Mouse (Mus musculus): Measurements from ENCODE around the gene Aoc3.
"Not testable (repeated sequence)": the region's sequence is repeated elsewhere in the genome, so short reads cannot be mapped to it uniquely, and the experiment has no call there.

Aoc3 gene

DNA sequence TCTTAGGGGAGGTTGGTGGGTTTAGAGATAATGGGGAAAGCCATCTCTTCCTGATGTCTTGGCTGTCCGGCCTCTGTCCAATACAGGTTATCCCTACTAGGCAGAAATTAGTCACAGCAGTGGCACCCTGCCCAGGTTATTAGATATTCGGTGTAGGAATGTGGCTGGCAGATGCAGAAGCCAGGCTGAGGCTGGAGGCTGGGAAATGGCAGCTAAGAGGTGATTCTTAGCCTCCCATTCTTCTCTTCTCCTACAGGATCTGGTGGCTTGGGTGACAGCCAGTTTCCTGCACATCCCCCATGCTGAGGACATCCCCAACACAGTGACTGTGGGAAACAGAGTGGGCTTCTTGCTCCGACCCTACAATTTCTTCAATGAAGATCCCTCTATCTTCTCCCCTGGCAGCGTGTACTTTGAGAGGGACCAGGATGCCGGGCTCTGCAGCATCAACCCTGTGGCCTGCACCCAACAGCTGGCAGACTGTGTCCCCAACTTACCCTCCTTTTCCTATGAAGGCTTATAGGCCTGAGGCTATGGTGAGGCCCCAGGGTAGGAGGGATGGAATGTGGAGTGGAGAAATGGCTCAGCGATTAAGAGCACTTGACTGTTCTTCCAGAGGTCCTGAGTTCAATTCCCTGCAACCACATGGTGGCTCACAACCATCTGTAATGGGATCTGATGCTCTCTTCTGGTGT lies 1.3 kb upstream of the Aoc3 start:
- DNase-seq = peak in 1 of 2 experiments; percentile 40

DNA sequence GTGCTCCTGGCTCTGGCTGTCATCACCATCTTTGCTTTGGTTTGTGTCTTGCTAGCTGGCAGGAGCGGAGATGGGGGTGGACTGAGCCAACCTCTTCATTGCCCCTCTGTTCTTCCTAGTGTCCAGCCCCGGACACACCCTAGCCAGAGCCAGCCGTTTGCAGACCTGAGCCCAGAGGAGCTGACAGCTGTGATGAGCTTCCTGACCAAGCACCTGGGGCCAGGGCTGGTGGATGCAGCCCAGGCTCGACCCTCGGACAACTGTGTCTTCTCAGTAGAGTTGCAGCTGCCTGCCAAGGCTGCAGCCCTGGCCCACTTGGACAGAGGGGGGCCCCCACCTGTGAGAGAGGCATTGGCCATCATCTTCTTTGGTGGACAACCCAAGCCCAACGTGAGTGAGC lies 556 bp downstream of the Aoc3 start:
- DNase-seq = not testable (repeated sequence)

DNA sequence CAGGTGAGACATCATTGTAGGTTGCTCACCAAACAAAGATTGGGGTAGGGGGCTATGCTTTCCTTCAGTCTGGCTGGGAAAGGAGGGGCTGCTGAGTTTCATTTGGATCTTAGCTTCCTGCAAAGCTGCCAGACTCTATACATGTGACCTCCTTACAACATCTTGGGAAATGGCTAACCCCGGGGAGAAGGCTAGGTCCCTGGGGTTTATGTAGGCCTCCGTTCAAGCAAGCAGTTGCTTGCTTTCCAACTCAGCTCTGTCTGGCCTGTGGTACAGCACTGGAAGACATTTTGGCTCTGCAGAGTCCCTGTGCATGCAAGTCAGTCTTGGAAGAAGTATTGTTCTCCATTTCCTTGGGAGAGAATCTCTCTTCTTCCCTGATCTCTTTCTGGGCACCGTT lies 2.1 kb downstream of the Aoc3 start:
- no peak for DNase-seq

DNA sequence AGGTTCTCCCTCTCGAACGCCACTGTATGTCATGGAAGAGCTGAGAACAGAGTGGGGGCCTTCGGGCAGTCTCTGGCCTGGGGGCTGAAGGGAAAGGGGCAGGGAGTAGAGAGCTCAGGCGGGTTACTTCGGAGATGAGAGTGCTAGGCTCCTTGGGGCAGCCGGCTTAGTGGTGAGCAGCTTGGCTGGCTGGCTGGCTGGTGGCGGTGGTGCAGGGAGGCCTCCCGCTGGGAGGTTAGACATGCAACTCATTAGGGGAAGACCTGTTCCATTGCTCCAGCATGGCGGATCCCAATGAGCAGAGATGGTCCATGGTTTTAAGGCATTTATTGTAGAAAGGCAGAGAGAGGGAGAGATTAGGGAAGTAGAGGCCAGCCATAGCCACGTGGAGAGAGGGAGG lies 3.6 kb downstream of the Aoc3 start:
- DNase-seq = no peak

DNA sequence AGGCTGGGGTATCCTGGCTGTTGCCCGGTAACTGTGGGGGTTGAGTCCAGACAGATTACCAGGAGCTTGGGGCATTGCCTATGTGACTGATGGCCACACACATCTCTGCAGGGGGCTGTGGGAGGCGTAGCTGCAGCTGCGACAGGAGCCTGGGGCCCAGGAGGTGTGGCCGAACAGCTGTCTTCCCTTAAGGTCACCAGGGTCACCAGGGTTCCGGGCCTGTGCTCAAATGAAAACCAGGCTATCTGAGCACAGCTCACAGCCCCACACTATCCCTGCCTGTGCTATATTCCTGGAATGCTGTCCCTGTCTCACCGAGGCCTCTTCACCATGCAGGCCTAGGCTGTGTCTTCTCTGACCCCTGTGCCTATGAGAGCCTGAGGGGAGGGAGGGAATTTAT lies 4.1 kb downstream of the Aoc3 start:
- no peak for DNase-seq

DNA sequence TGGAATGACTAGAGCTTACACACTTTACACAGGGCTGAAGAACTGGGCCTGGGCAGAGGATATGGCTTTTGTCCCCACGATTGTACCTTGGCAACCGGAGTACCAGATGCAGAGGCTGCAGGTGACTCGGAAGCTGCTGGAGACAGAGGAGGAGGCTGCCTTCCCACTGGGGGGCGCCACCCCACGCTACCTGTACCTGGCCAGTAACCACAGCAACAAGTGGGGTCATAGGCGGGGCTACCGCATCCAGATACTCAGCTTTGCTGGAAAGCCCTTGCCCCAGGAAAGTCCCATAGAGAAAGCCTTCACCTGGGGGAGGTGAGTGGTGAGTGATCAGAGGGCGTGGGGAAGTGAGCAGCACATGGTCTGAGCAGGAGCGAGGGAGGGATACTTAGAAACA lies 5.3 kb downstream of the Aoc3 start:
- DNase-seq = no peak

DNA sequence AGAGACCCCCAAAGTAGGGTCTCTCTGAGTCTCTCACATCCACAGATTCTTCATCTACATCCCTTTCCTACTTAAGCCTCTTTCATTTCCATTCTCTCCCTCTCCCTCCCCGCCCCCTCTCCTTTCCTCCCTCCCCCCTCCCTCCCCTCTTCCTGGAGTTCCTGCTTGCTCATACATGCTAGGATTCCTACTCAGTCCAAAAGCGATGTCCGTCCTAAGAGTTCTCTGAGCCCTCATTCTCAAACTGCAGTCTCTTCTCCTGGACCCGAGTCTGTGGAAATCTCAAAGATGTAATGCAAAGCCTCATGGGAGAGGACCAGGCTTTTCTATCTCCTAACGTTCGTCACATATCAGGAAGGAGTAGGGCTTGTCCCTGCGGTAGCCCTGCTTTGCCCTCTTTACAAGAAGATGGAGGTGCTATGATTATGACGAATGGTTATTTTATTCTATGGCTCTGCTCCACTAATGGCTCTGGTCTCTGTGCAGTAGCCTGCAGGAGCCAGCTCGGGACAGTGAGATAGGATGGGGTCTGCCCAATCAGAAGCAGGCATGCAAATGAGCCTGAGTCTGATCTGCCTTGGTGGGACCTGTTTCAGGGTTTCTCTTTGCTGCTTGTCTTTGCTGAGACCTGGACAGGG lies 7.8 kb downstream of the Aoc3 start:
- DNase-seq = peak; percentile 59 to 65

DNA sequence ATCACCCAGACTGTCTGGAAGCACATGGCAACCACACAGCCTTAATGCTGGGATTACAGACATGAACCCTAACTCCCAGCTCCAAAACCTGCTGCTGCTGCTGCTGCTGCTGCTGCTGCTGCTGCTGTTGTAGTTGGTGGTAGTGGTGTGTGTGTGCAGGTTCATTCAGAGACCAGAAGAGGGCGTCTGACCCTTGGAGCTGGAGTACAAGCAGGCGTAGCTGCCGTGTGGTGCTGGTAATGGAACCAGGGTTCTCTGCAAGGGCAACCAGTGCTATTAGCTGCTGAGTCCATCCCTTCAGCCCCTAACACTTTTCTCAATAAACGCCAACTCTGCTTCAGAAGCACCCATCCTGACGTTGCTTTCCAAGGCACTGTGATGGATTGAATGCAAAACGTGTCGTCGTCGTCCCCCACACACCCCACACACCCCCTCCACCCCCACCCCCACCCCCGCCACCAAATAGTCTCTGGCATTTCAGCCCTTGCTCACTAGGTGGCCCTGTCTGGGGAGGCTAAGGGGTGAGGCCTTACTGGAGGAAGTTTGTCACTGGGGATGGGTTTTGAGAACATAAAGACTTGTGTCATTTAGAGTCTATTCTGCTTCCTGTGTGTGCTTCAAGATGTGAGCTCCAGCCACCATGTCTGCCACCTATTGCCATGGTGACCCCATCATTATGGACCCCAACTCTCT lies 16.8 kb downstream of the Aoc3 start:
- DNase-seq = no peak

DNA sequence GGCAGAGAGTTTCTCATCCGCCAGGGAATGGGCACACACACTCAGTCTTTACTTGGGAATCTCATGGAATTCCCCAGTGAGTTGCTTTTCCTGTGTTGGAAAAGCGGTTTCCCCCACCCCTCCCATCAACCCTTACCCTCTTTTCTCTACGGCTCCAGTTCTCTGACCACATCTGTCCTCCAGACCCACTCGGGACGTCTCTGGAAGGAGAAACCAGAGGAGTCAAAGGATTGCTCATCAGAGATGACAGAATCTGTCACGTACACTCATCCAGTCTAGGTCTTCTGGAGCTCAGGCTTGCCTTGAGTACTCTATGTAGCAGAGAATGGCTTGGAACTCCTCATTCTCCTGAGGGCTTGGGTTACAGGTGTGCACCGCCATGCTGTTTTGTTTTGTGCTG lies 18.4 kb downstream of the Aoc3 start:
- no peak for DNase-seq

DNA sequence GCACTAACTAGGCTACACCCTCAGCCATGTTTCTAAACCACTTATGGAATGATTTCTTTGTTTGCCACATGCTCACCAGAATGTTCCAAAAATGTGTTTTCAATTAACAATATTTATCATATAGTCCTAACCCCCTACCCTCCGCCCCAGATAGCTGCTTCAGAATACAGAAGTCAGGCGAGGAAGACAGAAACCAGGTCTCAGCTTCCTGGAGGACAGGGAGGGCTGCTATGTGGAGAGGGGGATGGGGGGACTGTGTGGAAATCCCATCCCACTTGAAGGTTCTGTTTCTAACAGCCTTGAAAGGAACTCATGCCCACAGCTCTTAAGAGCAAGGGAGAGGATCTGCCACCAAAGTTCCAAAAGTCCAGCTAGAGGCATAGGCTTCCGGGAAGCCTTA lies 18.8 kb downstream of the Aoc3 start:
- no peak for DNase-seq

DNA sequence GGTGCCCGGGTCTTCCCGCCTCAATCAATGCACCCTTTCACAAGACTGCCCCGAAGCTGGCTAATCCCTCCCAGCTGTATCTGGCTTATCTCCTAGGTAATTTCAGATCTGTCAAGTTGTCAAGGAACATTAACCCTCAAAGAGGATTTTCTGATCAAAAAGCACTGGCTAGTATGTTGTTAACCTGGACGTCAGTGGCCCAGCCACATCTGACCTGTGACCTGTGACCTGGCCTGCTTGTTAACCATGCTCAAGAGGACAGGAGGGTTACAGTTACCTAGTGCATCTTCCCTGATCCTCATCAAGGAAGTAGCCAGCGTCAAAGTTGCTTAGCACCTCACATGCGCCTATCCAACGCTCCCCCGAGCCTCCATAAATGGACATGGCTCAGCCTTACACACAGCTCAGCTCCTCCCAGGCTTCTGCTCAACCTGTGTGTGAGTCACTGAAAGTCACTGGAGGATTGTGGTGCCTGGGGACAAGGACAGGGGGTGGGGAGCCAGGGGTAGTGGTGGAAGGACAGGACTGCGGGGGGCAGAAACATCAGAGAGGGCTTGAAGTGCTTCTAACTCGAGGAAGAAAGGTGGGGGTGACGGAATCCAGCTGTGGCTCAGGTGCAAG lies 20.8 kb downstream of the Aoc3 start:
- no peak for DNase-seq

DNA sequence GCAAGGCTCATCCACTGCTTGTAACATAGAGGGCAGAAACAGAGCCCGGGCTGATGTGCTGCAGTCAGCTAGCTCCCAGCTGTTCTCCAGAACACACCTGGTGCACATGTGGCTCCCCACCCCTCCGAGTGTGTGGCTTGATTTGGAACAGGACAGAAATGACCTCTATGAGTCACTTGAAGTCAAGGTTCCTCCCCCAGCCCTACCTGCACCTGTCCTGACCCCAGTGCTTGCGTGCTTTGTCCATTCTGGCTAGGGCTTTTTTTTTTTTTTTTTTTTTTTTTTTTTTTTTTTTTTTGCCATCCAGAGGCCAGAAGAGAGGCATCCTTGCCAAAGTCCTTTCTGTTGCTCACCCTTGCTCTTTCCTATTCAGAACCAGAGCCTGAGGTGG lies 21.3 kb downstream of the Aoc3 start:
- no peak for DNase-seq

DNA sequence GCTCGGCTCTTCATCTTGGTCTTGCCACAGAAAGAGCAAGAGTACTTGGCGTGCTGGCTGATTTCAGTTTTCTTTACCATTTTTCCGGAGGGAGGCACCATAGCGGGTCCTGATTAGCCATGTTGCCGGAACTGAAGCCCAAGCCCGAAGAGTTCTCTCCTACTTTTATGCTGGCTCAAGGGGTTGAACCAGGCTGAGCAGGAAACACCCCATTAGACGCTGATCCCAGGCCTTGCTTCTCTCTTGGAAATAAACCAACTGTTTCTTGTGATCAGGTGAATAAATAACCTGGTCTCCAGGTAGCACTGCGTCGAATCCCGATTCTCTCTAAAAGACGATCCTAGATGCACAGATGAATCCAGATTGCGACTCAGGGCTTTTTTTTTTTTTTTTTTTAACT lies 23.0 kb downstream of the Aoc3 start:
- DNase-seq = no peak

DNA sequence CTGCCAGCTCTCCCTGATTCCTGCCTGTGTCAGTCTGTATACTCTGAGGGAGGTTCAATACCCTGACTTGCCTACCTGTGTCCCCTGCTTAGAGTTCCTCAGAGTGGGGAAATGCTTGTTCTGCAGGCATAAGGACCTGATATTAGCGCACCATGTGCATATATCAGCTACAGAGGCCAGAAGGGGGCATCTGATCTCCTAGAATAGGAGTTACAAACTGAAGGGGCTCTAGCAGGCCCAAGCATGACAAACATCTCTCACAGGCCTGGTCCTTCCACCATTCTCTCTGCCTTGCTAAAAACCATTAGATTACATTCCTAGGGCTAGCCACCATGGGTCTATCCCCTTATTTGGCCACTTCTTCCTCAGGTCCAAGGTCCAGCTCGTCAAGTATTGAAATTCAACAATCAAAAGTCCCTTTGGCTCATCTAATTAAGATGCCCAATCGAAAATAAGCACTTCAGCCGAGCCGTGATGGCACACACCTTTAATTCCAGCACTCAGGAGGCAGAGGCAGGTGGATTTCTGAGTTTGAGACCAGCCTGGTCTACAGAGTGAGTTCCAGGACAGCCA lies 24.1 kb downstream of the Aoc3 start:
- no peak for DNase-seq

DNA sequence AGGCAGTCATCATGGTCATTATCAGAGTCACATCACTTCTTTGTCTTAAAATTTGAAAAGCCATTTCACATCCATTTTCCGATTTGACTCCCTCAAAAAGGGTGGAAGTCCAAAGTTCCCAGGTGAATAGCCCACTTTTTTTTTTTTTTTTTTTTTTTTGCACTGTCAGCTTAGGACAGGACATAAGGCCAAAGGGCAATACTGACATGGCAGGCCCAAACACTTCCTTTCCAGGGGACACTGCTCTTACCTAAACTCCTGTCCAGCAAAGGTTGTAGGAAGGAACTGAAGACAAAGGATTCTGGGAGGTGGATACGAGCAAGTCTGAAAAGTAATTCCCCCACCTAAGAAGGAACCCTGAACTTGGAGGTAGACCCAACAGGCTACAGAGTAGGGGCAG lies 25.5 kb downstream of the Aoc3 start:
- no peak for DNase-seq

DNA sequence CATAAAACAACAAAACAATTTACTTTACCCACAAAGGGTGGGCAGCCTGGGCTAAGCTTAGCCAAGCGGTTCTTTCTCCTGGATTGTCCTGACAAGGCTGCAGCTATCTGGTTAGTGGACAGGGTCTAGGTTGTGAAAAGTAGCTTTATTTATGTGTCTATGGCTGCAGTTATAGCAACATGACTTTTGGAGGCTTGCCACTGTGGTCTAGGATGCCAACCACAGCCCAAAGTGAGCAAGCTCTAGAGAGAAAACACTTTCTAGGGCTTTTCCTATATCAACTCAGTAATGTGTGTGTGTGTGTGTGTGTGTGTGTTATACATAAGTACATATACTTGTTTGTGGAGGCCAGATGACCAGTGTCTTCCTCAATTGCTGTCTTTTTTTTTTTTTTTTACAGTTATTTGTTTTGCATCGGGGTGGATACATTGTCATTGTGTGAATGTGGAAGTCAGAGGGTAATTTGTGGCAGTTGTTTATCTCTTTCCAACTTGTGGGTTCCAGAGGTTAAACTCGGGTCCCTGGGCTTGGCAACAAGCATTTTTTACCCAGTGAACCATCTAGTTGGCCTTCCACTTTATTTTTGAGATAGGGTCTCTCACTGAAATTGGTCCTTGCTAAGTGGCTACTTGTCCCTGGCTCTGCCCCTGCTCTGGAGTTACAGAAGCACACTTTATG lies 27.2 kb downstream of the Aoc3 start:
- no peak for DNase-seq

DNA sequence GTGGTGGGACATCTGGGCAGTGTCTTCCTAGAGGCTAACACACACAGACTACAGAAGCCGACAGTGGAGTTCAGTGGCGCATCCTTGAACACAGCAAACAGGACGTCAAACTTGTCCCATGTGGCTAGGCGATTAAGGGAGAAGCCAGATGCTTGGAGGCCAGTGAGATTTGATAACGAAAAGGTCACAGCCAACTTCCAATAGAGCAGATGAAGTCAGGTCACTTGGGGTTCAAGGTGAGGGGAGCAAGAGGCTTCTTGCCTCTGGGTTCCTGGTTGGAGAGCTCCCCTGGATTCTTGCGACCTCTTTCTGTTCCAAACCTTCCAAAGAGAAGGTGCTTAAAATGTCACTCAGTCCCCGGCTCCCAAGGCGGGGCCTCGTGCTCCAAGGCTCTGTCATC lies 29.4 kb downstream of the Aoc3 start:
- DNase-seq = no peak

DNA sequence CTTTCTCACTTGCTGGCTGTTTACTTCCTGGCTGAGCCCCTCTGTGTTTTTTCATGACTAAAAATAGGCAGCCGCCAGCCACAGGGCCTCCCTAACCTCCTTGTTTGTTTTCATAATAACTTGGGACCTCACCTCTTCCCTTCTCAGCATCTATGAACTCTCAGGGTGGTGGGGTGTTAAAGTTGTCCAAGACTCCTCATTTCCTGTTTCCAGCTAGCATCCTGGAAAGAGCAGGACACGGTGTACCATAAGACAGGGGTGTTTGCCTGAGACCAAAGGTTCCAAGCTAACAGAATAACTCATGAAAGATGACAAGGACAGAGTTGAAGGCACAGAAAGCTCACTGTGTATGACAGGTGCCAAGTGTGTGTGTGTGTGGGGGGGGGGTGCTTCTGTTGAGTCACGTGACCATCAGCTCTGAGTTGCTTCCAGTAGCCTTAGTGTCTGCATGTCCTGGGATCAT lies 30.3 kb downstream of the Aoc3 start:
- no peak for DNase-seq

DNA sequence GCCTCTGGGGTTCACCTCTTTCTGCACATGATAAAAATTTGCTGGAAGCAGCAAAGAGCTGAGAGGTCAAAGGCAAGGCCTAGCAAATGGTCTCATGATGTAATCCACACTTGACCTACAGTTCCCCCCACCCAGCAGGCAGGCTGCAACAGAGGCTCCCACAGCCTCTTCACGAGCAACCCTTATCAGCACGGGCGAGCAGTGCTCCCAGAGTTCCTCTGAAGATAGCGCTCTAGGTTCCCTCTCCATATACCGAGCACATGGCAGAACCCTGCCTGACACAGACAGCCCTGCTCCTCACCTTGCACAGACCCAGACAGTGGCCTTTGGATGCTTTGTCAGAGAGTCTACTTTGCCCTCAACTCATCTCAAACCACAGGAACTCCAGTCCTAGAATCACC lies 34.1 kb downstream of the Aoc3 start:
- no peak for DNase-seq

DNA sequence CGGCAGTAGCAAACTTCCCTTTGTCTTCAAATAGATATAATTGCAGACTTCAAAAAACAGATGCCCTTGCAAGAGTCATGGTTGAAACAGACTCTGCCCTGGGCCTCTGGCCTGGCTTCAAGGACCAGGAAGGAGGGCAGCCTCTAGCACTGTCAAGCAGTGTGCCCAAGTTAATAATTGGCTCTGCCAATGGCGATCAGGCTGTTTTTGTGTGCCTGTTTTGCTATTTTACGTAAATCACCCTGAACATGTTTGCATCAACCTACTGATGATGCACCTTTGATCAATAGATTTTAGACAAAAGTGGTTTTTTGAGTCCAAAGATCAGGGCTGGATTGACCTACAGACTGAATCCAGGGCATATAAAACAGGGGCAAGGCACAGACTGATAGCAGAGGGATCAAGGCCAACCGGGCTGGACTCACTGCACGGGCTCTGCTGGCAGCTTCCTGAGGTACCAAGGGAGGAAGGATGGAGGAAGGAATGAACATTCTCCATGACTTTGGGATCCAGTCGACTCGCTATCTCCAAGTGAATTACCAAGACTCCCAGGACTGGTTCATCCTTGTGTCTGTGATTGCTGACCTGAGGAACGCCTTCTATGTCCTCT lies 37.0 kb downstream of the Aoc3 start, which contains the start of gene G6pc:
Gene G6pc (plus strand): TSS at position 236 of the 610 bp plus-strand sequence.
- DNase-seq = no peak

DNA sequence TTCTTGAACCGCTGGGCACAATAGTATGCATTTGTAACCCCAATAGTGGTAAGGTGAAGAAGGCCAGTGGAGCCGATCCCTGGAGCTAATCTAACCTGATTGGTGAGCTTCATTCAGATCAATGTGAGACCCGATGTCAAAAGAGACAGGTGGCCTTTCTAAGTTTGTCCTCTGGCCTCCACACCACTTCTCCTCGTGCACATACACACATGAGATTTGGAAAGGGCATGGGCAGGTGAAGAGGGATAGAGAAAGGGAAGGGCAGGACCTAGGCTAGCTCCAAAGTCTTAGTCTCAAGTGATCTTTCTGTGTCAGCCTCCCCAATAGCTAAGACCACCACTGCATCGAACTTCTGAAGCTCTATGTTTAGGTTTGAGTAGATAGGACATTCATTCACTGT lies 39.7 kb downstream of the Aoc3 start:
- DNase-seq = no peak

DNA sequence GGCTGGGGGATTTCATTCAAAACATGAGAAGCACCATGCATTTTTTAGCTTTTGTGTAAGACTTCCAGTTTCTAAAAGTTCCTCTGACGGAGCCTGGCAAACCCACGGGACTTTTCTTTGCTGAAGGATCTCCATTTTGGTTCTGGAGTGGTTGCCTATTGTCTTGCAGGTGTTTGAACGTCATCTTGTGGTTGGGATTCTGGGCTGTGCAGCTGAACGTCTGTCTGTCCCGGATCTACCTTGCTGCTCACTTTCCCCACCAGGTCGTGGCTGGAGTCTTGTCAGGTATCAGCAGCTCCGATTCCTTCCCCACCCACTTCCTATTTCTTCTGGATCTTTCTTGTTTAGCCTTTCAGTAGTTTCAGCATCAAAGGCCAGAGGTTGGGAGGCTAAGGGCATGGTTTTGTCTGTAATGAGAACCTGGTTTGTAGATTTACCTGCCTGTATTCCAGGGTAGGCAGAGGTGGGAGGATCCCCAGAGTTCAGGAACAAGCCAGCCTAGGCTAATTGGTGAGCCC lies 44.1 kb downstream of the Aoc3 start:
- no peak for DNase-seq

Measured in cerebellum, postnatal 14 days (tissue).